In genomic region chr2:152180323-152180722, GRCm38 (mm10) we compare ENCODE assay signal across 9 mouse cellular contexts. TPM values are rescaled to one million over a fixed set of nuclear protein-coding genes. Genes with fewer than 3 reads are reported as not detected.
DNase-seq lines count a peak whose midpoint lies in the region; ATAC-seq lines count a peak whose summit lies in the region.
"Had no signal": no experiment of that assay in that cellular context is flagged by ENCODE, and none has a peak within 500 bp of the region (broad histone marks: within the 10 kb centered on the region; RNA-seq: fewer than 3 reads in every experiment).

No protein-coding gene starts in this region.

- no peaks in the 10 kb centered on the region for H3K36me3 ChIP-seq in kidney, embryonic 14.5 days (ENCODE audit: control insufficient read depth, insufficient read depth, low read length)

- H3K4me1 ChIP-seq in kidney, embryonic 14.5 days (ENCODE audit: control insufficient read depth, insufficient read depth, low read length), result peaks cover 7% of the 10 kb centered on the region; the same call in 1 of the 2 replicates

- no peak for ATAC-seq in frontal cortex, adult (ENCODE audit: low TSS enrichment)
- peak; percentile 58; the same call in 1 of the 2 replicates for ATAC-seq in kidney, embryonic 14.5 days (ENCODE audit: low FRiP score, low TSS enrichment)
- no peak for ATAC-seq in erythroblast, adult 5-6 weeks (replicated peaks; ENCODE audit: low FRiP score, poor library complexity, severe bottlenecking)
- no peak for ATAC-seq in erythroid progenitor cell, adult 5-6 weeks (replicated peaks; ENCODE audit: low FRiP score, poor library complexity, severe bottlenecking)

- DNase-seq in frontal cortex, postnatal 36 days (ENCODE audit: low spot score in 2 of 2), result peak; percentile 8 to 19
- peak; percentile 92 for DNase-seq in Muller cell, postnatal 12 days (ENCODE audit: inconsistent ontology term)
- DNase-seq in heart, adult 11 months, result peak; percentile 100
- peak; percentile 77 for DNase-seq in skeletal muscle tissue, adult 2 months (ENCODE audit: low read depth, low spot score)

- no peak overlapping the region for H3K9ac ChIP-seq in kidney, embryonic 14.5 days (ENCODE audit: low read depth, low read length)

- no peaks in the 10 kb centered on the region for H3K27me3 ChIP-seq in kidney, embryonic 14.5 days (ENCODE audit: control insufficient read depth, insufficient read depth, low read length)

- H3K4me3 ChIP-seq in kidney, embryonic 14.5 days (ENCODE audit: low read length), result no peak overlapping the region
- H3K4me3 ChIP-seq: erythroblast, embryonic 14.5 days had no signal

- no peak overlapping the region for H3K4me2 ChIP-seq in kidney, embryonic 14.5 days (replicated peaks; ENCODE audit: low read depth, low read length)

- no peaks in the 10 kb centered on the region for H3K9me3 ChIP-seq in kidney, embryonic 14.5 days (ENCODE audit: control insufficient read depth, low read length)

- no peak overlapping the region for H3K27ac ChIP-seq in kidney, embryonic 14.5 days (ENCODE audit: low read depth, low read length)

- 42% methylated on average over 6 of the region's 6 CpGs for WGBS in kidney, embryonic 14.5 days

RNA-seq across cellular contexts. Expression of gene Tcf15, which starts 37.0 kb away (rescaled TPM):
- 18.2 and 19.2 TPM in 2 replicates for polyA plus RNA-seq in kidney, embryonic 14.5 days (2014; fragmentation: Nextera tagmentation; extraction: Ambion mirVana)
- not detected in 2 replicates for total RNA-seq in erythroblast, adult 5-6 weeks (2015; ENCODE audit: low replicate concordance)
- total RNA-seq in erythroblast, adult 5-6 weeks (2017; ENCODE audit: low replicate concordance), result not detected in 2 replicates
- total RNA-seq in erythroid progenitor cell, adult 5-6 weeks (2015; ENCODE audit: low replicate concordance), result not detected in 2 replicates
- total RNA-seq in erythroid progenitor cell, adult 5-6 weeks (2017; ENCODE audit: low replicate concordance), result not detected in 2 replicates

RNA-seq across cellular contexts. Expression of gene Csnk2a1, which starts 46.3 kb away (rescaled TPM):
- polyA plus RNA-seq in kidney, embryonic 14.5 days (2014; fragmentation: Nextera tagmentation; extraction: Ambion mirVana), result 136 and 149 TPM in 2 replicates
- total RNA-seq in erythroblast, adult 5-6 weeks (2015; ENCODE audit: low replicate concordance), result 25.3 and 32.5 TPM in 2 replicates
- total RNA-seq in erythroblast, adult 5-6 weeks (2017; ENCODE audit: low replicate concordance), result 31.9 and 41.4 TPM in 2 replicates
- 51.2 and 70.4 TPM in 2 replicates for total RNA-seq in erythroid progenitor cell, adult 5-6 weeks (2015; ENCODE audit: low replicate concordance)
- total RNA-seq in erythroid progenitor cell, adult 5-6 weeks (2017; ENCODE audit: low replicate concordance), result 78.8 and 93.5 TPM in 2 replicates

Comparison
In these comparisons a context has a peak if more than half of its experiments do, and no peak if none do; other contexts are left out.
1. DNase-seq: peak in every context shown above with its lines; median percentile 100 in heart, adult 11 months; 92 in Muller cell, postnatal 12 days; 77 in skeletal muscle tissue, adult 2 months; 14 in frontal cortex, postnatal 36 days.